Mouse (Mus musculus): Measurements from ENCODE around the gene Vasp.

- TF ChIP-seq GATA1 (IDR thresholded peaks at IDR 0.05; ENCODE audit: borderline replicate concordance, low read length) (no peak), FLI1 (IDR thresholded peaks at IDR 0.05; ENCODE audit: low read length) (no peak)
These were observed 54.1 kb downstream of the Vasp start for GRCm38 (mm10) chr7:19217492-19217891.

Data from megakaryocyte, embryonic 14.5 days (primary cell).